Mouse (Mus musculus): ENCODE data around the gene Tmx1. TPM values are rescaled to one million over a fixed set of nuclear protein-coding genes. Genes with fewer than 3 reads are reported as not detected.

Gene Tmx1
- polyA plus RNA-seq, 1 experiment from 2014 or later, result 51.3 TPM

DNA sequence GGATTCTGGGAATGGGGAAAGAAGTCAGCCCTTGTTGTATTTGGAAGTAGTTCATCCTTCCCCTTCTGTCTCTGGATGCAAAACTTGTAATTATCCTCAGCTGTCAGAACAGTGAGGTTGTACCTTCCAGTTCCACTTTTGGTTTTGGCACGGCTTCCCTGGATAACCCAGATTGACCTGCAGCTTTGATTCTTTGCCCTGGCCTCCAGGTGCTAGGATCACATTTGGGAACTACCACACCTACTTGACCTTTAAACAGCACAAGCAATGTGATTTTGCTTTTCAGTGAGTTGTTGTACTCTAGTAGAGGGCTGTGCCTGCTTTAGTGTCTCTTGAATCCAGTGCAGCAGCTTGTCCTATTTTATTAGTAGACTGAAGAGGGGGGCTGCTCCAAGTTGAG, 6.7 kb downstream of the Tmx1 start:
- no peak overlapping the region for H3K4me3 ChIP-seq (ENCODE audit: control insufficient read depth in 1 of 2, insufficient read depth in 1 of 2, low read depth in 1 of 2, low read length in 2 of 2)
- H3K9me3 ChIP-seq (ENCODE audit: control insufficient read depth, low read length), result 0 out of 2 replicates have a peak, but pooled peaks cover 2% of the 10 kb centered on the region
- H3K4me1 ChIP-seq (ENCODE audit: control insufficient read depth in 2 of 2, insufficient read depth in 2 of 2, low read length in 2 of 2), result peaks cover 0 to 4% of the 10 kb centered on the region in 2 experiments; a peak in 3 of 4 replicates
- WGBS, result 96% methylated on average over 1 of the region's 1 CpGs
- H3K36me3 ChIP-seq (ENCODE audit: control insufficient read depth, insufficient read depth, low read length), result peaks cover 55% of the 10 kb centered on the region
- no peak for ATAC-seq (ENCODE audit: insufficient number of reproducible peaks, insufficient read depth, low FRiP score, low read depth)
- H3K27me3 ChIP-seq (ENCODE audit: control insufficient read depth, insufficient read depth, low read length), result no peaks in the 10 kb centered on the region
- H3K9ac ChIP-seq (ENCODE audit: low read length), result no peak overlapping the region
- no peak overlapping the region for H3K4me2 ChIP-seq (ENCODE audit: low read length)
- no peak overlapping the region for H3K27ac ChIP-seq (replicated peaks in 1 of 2; ENCODE audit: control insufficient read depth in 1 of 2, insufficient read depth in 1 of 2, low read depth in 2 of 2, low read length in 2 of 2)

DNA sequence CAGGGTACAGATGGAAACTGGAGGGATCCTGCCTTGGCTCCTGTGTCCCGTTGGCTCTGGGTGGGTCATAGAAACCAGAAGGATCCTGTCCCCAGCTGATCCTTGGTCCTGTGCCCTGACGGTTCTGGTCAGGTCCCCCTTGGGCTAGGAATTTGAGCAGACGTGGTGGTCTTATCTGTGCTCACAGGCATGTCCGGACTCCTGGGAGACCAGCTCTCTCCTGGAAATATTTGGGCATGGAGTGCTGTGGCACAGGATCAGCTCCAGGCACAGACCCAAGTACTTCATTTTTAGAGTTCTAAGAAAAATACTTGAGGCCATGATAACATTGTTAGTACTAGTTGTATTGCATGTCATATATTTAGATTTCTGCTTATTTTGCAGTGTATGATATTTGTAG, 11.1 kb downstream of the Tmx1 start:
- H3K4me1 ChIP-seq (ENCODE audit: control insufficient read depth in 2 of 2, insufficient read depth in 2 of 2, low read length in 2 of 2), result peaks cover 0 to 4% of the 10 kb centered on the region in 2 experiments; a peak in 2 of 4 replicates
- H3K27ac ChIP-seq (replicated peaks in 1 of 2; ENCODE audit: control insufficient read depth in 1 of 2, insufficient read depth in 1 of 2, low read depth in 2 of 2, low read length in 2 of 2), result peak overlapping the region; percentile 53 to 57; a peak in 3 of 4 replicates
- H3K27me3 ChIP-seq (ENCODE audit: control insufficient read depth, insufficient read depth, low read length), result no peaks in the 10 kb centered on the region
- no peak overlapping the region for H3K9ac ChIP-seq (ENCODE audit: low read length)
- no peak overlapping the region for H3K4me3 ChIP-seq (ENCODE audit: control insufficient read depth in 1 of 2, insufficient read depth in 1 of 2, low read depth in 1 of 2, low read length in 2 of 2)
- 42% methylated on average over 4 of the region's 4 CpGs for WGBS
- H3K9me3 ChIP-seq (ENCODE audit: control insufficient read depth, low read length), result 0 out of 2 replicates have a peak, but pooled peaks cover 2% of the 10 kb centered on the region
- no peak overlapping the region for H3K4me2 ChIP-seq (ENCODE audit: low read length)
- ATAC-seq (ENCODE audit: insufficient number of reproducible peaks, insufficient read depth, low FRiP score, low read depth), result no peak
- peaks cover 70% of the 10 kb centered on the region for H3K36me3 ChIP-seq (ENCODE audit: control insufficient read depth, insufficient read depth, low read length)

DNA sequence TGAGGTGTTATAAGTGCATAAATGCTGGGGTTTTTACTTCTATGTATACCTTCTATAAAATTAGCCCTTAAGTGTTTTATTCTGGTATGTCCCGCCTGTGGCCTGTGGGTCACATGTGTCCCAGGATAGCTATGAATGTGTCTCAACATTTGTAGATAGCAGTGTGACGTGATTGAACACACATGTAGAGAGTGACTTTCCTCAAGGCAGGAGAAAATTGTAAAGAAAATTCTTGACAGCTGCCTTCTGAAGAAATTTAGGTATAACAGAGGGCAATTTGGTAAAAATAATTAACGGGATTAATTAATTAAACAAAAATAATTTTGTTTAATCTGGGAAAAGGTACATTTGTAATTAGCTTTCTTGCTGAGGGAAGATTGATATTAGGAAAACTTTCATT, 22.4 kb downstream of the Tmx1 start:
- WGBS, result 61% methylated on average over 3 of the region's 3 CpGs

DNA sequence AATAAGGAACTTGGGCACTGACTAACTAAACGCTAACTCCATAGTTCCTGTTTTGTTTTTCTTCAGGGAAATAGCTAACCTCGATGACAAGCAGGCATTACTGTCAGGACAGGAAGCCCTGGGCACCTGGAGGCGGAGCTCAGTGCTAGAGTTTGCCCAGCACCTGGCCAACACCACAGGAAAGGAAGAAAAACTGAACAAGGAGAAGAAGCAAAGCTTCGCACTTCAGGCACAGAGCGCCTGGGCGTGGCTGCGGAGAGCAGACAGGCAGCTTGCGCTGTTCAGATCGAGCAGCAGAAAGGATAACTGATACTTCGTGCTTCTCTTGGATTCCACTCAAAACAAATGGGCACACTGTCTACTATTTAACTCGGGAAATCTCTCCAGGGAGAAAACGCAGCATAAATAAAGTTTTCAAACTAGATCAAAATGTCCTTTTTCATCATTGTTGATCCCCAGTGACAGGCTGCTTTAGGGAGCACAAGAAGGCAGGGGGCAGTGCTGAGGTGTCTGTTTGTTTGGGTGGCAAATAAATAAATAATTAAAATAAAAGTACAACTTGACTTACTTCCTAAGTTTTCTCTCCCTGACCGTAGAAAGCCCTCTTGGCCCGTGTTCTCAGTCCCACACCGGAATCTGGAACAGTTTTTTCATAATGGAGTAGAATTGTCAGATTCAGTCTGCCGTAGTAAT, 24.1 kb downstream of the Tmx1 start:
- ATAC-seq (ENCODE audit: insufficient number of reproducible peaks, insufficient read depth, low FRiP score, low read depth), result no peak

More for the DNA sequence above, 22.4 kb downstream of the Tmx1 start:
- Histone ChIP-seq H3K4me2 (ENCODE audit: low read length) (no peak overlapping the region), H3K36me3 (ENCODE audit: control insufficient read depth, insufficient read depth, low read length) (no peaks in the 10 kb centered on the region), H3K9me3 (ENCODE audit: control insufficient read depth, low read length) (no peaks in the 10 kb centered on the region), H3K27me3 (ENCODE audit: control insufficient read depth, insufficient read depth, low read length) (no peaks in the 10 kb centered on the region), H3K27ac (replicated peaks in 1 of 2; ENCODE audit: control insufficient read depth in 1 of 2, insufficient read depth in 1 of 2, low read depth in 2 of 2, low read length in 2 of 2) (no peak overlapping the region), H3K4me1 (ENCODE audit: control insufficient read depth in 2 of 2, insufficient read depth in 2 of 2, low read length in 2 of 2) (0 out of 4 replicates have a peak, but pooled peaks cover 0 to 3% of the 10 kb centered on the region in 2 experiments), H3K4me3 (ENCODE audit: control insufficient read depth in 1 of 2, insufficient read depth in 1 of 2, low read depth in 1 of 2, low read length in 2 of 2) (no peak overlapping the region), H3K9ac (ENCODE audit: low read length) (no peak overlapping the region)
- ATAC-seq (ENCODE audit: insufficient number of reproducible peaks, insufficient read depth, low FRiP score, low read depth), result no peak

DNA sequence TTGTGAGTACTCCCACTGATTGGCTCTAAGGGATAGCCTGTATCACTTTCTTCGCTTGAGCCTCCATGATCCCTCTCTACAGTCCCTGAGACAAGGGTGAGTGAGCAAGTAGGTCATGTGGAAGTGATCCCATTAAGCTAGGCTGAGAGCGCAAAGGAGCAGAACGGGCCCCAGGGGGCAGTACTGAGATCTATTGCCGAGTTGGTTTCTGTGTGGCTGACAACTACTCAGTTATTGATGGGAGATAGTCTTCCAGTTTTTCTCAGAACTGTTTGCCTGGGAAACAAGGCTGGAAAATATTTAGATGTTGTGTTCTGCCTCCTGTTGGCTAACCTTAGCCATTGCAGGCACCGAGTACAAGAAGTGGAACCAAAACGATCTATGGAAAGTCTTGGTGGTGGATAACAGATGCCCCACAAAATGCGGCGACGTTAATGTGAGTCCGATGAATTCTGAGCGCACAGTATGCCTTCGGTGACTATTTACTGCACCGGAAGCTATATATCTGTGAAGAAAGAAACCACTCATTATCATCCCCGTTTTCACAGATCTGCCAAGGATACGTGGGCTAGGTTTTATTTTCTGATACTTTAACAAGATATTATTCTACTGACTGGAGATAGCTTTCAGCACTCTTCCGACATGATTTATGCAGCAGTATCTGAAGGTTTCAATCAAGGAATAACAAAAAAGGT, 24.8 kb downstream of the Tmx1 start:
- ATAC-seq (ENCODE audit: insufficient number of reproducible peaks, insufficient read depth, low FRiP score, low read depth), result no peak
- no peaks in the 10 kb centered on the region for H3K9me3 ChIP-seq (ENCODE audit: control insufficient read depth, low read length)
- H3K27me3 ChIP-seq (ENCODE audit: control insufficient read depth, insufficient read depth, low read length), result no peaks in the 10 kb centered on the region
- no peak overlapping the region for H3K4me3 ChIP-seq (ENCODE audit: control insufficient read depth in 1 of 2, insufficient read depth in 1 of 2, low read depth in 1 of 2, low read length in 2 of 2)
- H3K4me1 ChIP-seq (ENCODE audit: control insufficient read depth in 2 of 2, insufficient read depth in 2 of 2, low read length in 2 of 2), result 0 out of 4 replicates have a peak, but pooled peaks cover 0 to 3% of the 10 kb centered on the region in 2 experiments
- H3K36me3 ChIP-seq (ENCODE audit: control insufficient read depth, insufficient read depth, low read length), result no peaks in the 10 kb centered on the region
- H3K4me2 ChIP-seq (ENCODE audit: low read length), result no peak overlapping the region
- H3K27ac ChIP-seq (replicated peaks in 1 of 2; ENCODE audit: control insufficient read depth in 1 of 2, insufficient read depth in 1 of 2, low read depth in 2 of 2, low read length in 2 of 2), result no peak overlapping the region
- no peak overlapping the region for H3K9ac ChIP-seq (ENCODE audit: low read length)
- 75% methylated on average over 16 of the region's 16 CpGs for WGBS

More for the DNA sequence above, 24.1 kb downstream of the Tmx1 start:
- Histone ChIP-seq H3K9me3 (ENCODE audit: control insufficient read depth, low read length) (no peaks in the 10 kb centered on the region), H3K4me2 (ENCODE audit: low read length) (0 out of 2 replicates have a peak overlapping the region, but pooled peaks have one; percentile 3), H3K27ac (replicated peaks in 1 of 2; ENCODE audit: control insufficient read depth in 1 of 2, insufficient read depth in 1 of 2, low read depth in 2 of 2, low read length in 2 of 2) (no peak overlapping the region), H3K9ac (ENCODE audit: low read length) (no peak overlapping the region), H3K4me1 (ENCODE audit: control insufficient read depth in 2 of 2, insufficient read depth in 2 of 2, low read length in 2 of 2) (0 out of 4 replicates have a peak, but pooled peaks cover 0 to 3% of the 10 kb centered on the region in 2 experiments), H3K36me3 (ENCODE audit: control insufficient read depth, insufficient read depth, low read length) (no peaks in the 10 kb centered on the region), H3K4me3 (ENCODE audit: control insufficient read depth in 1 of 2, insufficient read depth in 1 of 2, low read depth in 1 of 2, low read length in 2 of 2) (no peak overlapping the region), H3K27me3 (ENCODE audit: control insufficient read depth, insufficient read depth, low read length) (no peaks in the 10 kb centered on the region)
- 72% methylated on average over 16 of the region's 16 CpGs for WGBS

DNA sequence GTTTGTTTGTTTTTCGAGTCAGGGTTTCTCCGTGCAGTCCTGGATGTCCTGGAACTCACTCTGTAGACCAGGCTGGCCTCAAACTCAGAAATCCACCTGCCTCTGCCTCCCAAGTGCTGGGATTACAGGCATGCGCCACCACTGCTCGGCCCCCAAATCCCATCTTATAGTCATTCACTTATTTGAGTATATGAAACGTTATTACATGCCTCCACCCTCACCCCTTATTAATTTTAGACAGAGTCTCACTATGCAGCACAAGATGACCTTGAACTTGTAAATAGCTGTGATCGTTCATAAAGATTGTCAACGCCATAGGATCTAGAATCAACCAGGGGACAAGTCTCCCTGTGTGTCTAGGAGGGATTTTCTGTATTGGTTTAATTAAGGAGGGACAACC, 33.1 kb downstream of the Tmx1 start:
- H3K36me3 ChIP-seq (ENCODE audit: control insufficient read depth, insufficient read depth, low read length), result no peaks in the 10 kb centered on the region
- H3K9ac ChIP-seq (ENCODE audit: low read length), result no peak overlapping the region
- H3K27ac ChIP-seq (replicated peaks in 1 of 2; ENCODE audit: control insufficient read depth in 1 of 2, insufficient read depth in 1 of 2, low read depth in 2 of 2, low read length in 2 of 2), result no peak overlapping the region
- 80% methylated on average over 7 of the region's 7 CpGs for WGBS
- H3K27me3 ChIP-seq (ENCODE audit: control insufficient read depth, insufficient read depth, low read length), result no peaks in the 10 kb centered on the region
- no peak for ATAC-seq (ENCODE audit: insufficient number of reproducible peaks, insufficient read depth, low FRiP score, low read depth)
- no peak overlapping the region for H3K4me3 ChIP-seq (ENCODE audit: control insufficient read depth in 1 of 2, insufficient read depth in 1 of 2, low read depth in 1 of 2, low read length in 2 of 2)
- H3K4me1 ChIP-seq (ENCODE audit: control insufficient read depth in 2 of 2, insufficient read depth in 2 of 2, low read length in 2 of 2), result no peaks in the 10 kb centered on the region
- no peaks in the 10 kb centered on the region for H3K9me3 ChIP-seq (ENCODE audit: control insufficient read depth, low read length)
- no peak overlapping the region for H3K4me2 ChIP-seq (ENCODE audit: low read length)

DNA sequence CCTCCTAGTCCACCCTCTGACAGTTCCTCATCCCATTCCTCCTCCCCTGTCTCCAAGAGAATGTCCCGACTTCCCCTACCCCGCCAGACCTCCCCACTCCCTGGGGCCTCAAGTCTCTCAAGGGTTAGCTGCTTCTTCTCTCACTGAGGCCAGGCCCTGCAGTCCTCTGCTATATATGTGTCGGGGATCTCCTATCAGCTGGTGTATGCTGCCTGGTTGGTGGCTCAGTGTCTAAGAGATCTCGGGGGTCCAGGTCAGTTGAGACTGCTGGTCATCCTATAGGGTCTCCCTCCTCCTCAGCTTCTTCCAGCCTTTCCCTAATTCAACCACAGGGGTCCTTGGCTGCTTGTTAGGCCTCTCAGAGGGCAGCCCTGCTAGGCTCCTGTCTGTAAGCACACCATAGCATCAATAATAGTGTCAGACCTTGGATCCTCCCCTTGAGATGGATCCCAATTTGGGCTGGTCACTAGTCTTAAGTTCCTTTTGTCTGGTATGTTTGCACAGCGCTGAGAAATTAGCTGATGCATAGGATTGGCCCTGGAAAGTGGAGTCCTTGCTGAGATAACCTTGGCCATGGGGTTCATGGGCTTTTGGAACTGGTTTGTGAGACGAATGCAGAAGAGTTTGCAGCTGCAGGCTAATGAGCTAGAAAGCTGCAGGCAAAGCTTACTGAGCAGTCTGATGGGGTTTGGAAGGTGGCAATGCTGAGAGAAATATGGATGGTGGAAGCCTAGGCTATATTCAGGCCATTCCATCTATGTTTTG, 34.0 kb downstream of the Tmx1 start:
- no peak for ATAC-seq (ENCODE audit: insufficient number of reproducible peaks, insufficient read depth, low FRiP score, low read depth)
- no peaks in the 10 kb centered on the region for H3K27me3 ChIP-seq (ENCODE audit: control insufficient read depth, insufficient read depth, low read length)
- no peak overlapping the region for H3K27ac ChIP-seq (replicated peaks in 1 of 2; ENCODE audit: control insufficient read depth in 1 of 2, insufficient read depth in 1 of 2, low read depth in 2 of 2, low read length in 2 of 2)
- no peak overlapping the region for H3K4me2 ChIP-seq (ENCODE audit: low read length)
- H3K36me3 ChIP-seq (ENCODE audit: control insufficient read depth, insufficient read depth, low read length), result no peaks in the 10 kb centered on the region
- WGBS, result 70% methylated on average over 6 of the region's 6 CpGs
- H3K9ac ChIP-seq (ENCODE audit: low read length), result no peak overlapping the region
- no peaks in the 10 kb centered on the region for H3K4me1 ChIP-seq (ENCODE audit: control insufficient read depth in 2 of 2, insufficient read depth in 2 of 2, low read length in 2 of 2)
- no peaks in the 10 kb centered on the region for H3K9me3 ChIP-seq (ENCODE audit: control insufficient read depth, low read length)
- H3K4me3 ChIP-seq (ENCODE audit: control insufficient read depth in 1 of 2, insufficient read depth in 1 of 2, low read depth in 1 of 2, low read length in 2 of 2), result no peak overlapping the region
